15 mouse cellular contexts compared by ENCODE assay signal in the genomic region with DNA sequence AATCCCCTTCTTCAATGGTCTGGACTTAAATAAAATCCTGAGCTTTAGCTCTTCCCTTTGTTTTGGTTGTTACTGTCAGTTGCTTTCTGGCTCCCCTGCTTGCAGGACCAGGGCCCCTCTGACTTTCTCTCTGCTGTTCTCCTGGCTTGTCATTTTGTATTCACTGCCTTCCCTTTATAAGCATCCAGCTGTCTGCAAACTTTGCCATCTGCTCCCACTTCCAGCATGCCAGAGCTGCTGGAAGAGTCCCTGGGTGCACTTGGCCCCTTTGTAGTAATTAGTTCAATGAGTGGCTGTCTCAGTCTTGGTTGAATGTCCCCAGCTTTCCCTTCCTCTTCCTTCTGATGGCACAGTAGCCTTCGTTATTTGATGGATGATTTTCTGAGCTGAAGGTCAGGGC.
DNase-seq lines count a peak whose midpoint lies in the region; TF ChIP-seq lines count a peak whose summit lies in the region.
"Had no signal": no experiment of that assay in that cellular context is flagged by ENCODE, and none has a peak within 500 bp of the region (broad histone marks: within the 10 kb centered on the region; RNA-seq: fewer than 3 reads in every experiment).

No protein-coding gene starts in this region.

- peak; percentile 2 for DNase-seq in embryo, embryonic 10.5 days (ENCODE audit: low spot score)
- DNase-seq in embryo, embryonic 11 days, result no peak
- peak; percentile 2 to 22 for DNase-seq in left cerebral cortex, postnatal 25 days (ENCODE audit: low spot score in 2 of 2)
- DNase-seq in left cerebral cortex, adult 18-20 months (ENCODE audit: low spot score in 2 of 2), result no peak
- peak; percentile 34 to 44 for DNase-seq in layer of hippocampus, adult 2 months (ENCODE audit: low spot score in 2 of 2)
- DNase-seq in retina, embryonic 14.5 days (ENCODE audit: low spot score), result peak; percentile 61
- DNase-seq in frontal cortex, postnatal 25 days (ENCODE audit: low spot score in 2 of 2), result no peak
- DNase-seq: cerebellum, adult 9-10 months; kidney, adult 2 months; lung, adult 18-20 months had no signal

- H3K4me3 ChIP-seq in layer of hippocampus, adult 2 months, result no peak overlapping the region
- H3K4me3 ChIP-seq: embryonic facial prominence, embryonic 13.5 days; hindbrain, embryonic 13.5 days; limb, embryonic 15.5 days; neural tube, embryonic 12.5 days had no signal

- no peak overlapping the region for H3K27ac ChIP-seq in layer of hippocampus, adult 2 months
- H3K27ac ChIP-seq: embryonic facial prominence, embryonic 13.5 days; hindbrain, embryonic 13.5 days; limb, embryonic 15.5 days; macrophage; neural tube, embryonic 12.5 days had no signal

- TF ChIP-seq CTCF in layer of hippocampus, adult 2 months (conservative IDR thresholded peaks at IDR 0.05), result no peak

- intact Hi-C loops in left cerebral cortex, postnatal 25 days (cut with DNase I), result no loop called here

Comparison
In these comparisons a context has a peak if more than half of its experiments do, and no peak if none do; other contexts are left out.
1. DNase-seq: peak in embryo, embryonic 10.5 days (single experiment), left cerebral cortex, postnatal 25 days (2 of 2), layer of hippocampus, adult 2 months (2 of 2) and retina, embryonic 14.5 days (single experiment); none in embryo, embryonic 11 days (single experiment), left cerebral cortex, adult 18-20 months (0 of 2) and frontal cortex, postnatal 25 days (0 of 2).